Mouse (Mus musculus) cortical plate, adult 2 months (tissue): ENCODE results near the gene Il21r.

Experiments
- CTCF ChIP-seq: fragments of 200-500 bp; IDR thresholded peaks from 2 replicates; pipeline ENCODE4 v1.5.1; 2011; ENCODE audit warnings: mild to moderate bottlenecking, control low read depth, low read length; ENCODE audit not compliant: insufficient read depth; ENCODE audit errors: extremely low read depth
- POLR2A ChIP-seq: fragments of 200-500 bp; IDR thresholded peaks from 2 replicates; pipeline ENCODE4 v1.6.1; 2011; ENCODE audit warnings: mild to moderate bottlenecking, low read length, control low read depth; ENCODE audit not compliant: insufficient read depth; ENCODE audit errors: extremely low read depth

DNA sequence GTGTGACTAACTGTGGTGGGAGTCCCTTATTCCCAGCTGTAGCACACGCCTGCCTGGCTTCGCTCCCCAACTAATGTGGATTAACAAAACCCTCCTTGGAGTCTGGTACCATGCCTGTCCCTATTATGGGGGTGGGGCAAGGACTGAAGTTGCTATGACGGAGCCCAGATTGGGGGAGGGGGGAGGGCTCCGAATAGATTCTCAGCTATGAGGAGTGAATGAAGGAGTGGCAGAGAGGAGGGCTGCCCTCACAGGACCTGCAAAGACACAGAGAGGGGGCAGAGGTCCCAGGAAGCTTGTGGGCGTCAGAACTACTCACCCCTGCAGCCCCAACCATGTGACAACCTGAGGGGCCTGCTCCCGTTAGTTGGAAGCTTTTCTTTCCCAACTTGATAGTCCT lies 35.1 kb downstream of the Il21r start:
- TF ChIP-seq POLR2A (no peak), CTCF (no peak)
